Mouse (Mus musculus): Measurements from ENCODE around the gene Socs3. TPM values are rescaled to one million over a fixed set of nuclear protein-coding genes. Genes with fewer than 3 reads are reported as not detected.

Socs3 gene
- total and polyA plus RNA-seq, 2 experiments, result 2.0 to 7.5 TPM

DNA sequence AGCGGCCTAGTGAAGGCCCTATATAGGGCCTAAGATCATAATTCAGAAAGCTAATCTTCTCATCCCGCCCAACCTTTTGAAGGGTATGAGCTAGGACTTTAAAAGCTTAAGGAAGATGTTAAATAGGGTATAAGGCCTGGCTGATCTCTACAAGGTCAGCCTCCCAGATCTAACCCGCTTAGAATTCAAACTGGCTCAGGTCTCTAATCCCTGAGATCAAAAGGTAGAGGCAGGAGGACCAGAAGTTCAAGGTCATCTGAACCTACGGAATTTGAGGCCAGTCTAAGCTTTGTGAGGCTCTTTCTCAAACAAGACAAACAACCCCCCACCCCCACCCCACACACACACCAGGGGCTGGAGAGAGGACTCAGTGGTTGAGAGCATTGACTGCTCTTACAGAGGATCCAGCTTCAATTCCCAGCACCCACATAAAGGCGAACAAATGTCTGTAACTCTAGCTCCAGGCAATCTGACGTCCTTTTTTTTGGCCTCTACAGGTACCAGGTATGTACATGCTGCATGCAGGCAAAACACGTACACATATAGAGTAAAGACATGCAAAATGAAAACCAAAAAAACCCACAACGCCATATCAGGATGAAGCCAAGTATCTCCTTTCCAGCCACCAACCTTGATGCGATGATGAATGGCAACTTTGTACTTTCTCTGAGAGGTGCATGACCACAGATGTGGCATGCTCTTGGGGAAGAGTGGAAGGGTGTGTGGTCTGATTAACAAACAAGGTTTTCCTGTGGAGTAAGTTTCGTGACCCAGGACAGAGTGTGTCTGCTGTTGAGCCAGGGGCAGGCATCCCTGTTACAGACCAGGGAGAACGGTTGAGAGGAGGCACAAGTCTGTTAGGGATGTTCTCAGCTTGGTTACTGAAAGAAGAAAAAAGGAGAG lies 3.1 kb upstream of the Socs3 start:
- 86% methylated on average over 11 of the region's 11 CpGs for WGBS

DNA sequence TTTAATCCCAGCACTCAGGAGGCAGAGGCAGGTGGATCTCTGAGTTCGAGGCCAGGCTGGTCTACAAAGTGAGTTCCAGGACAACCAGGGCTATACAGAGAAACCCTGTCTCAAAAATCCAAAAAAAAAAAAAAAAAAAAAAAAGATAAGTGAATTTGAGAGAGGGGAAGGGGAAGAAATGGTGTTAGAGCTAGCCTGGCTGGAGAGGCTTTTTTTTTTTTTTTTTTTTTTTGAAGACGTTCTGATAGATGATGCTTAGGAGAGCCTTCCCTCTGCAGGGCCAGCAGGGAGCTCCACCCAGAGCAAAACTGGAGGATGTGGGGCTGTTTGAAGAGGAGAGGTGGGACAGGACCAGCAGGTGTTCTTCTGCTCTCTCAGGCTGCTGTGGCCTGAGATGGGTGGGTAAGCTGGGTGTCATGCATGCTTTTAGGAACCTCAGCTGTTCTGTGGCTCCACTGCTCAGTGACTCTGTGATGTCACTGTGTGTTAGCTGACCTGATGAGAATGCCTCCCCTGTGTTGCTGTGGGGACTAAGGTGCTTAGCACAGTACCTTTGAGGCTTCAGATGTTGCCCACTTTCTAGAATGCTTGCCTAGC lies 1.9 kb upstream of the Socs3 start:
- H3K9ac ChIP-seq (ENCODE audit: low read depth, low read length), result no peak overlapping the region
- H3K79me2 ChIP-seq (ENCODE audit: control insufficient read depth, insufficient read depth, low read length), result peaks cover 21% of the 10 kb centered on the region
- no peaks in the 10 kb centered on the region; the same call in 1 of the 2 replicates for H3K36me3 ChIP-seq (ENCODE audit: control insufficient read depth, insufficient read depth, low read length)
- peaks cover 15% of the 10 kb centered on the region for H3K4me1 ChIP-seq (ENCODE audit: control insufficient read depth, insufficient read depth, low read length)
- H3K27me3 ChIP-seq (ENCODE audit: control insufficient read depth, insufficient read depth, low read length), result no peaks in the 10 kb centered on the region
- TF ChIP-seq POLR2A (IDR thresholded peaks at IDR 0.05; ENCODE audit: extremely low read depth, insufficient read depth, low read length) (no peak), CTCF (IDR thresholded peaks at IDR 0.05; ENCODE audit: low read depth, low read length) (no peak)
- 77% methylated on average over 2 of the region's 2 CpGs for WGBS
- no peak overlapping the region for H3K27ac ChIP-seq (replicated peaks; ENCODE audit: insufficient read depth, low read depth, low read length)
- H3K4me3 ChIP-seq (ENCODE audit: insufficient read depth, low read depth, low read length), result no peak overlapping the region
- DNase-seq (ENCODE audit: extremely low read depth, low read depth, low spot score), result no peak

More for the DNA sequence above, 3.1 kb upstream of the Socs3 start:
- no peak overlapping the region for H3K4me3 ChIP-seq (ENCODE audit: insufficient read depth, low read depth, low read length)
- no peak for DNase-seq (ENCODE audit: extremely low read depth, low read depth, low spot score)
- no peaks in the 10 kb centered on the region for H3K27me3 ChIP-seq (ENCODE audit: control insufficient read depth, insufficient read depth, low read length)
- peaks cover 10% of the 10 kb centered on the region for H3K79me2 ChIP-seq (ENCODE audit: control insufficient read depth, insufficient read depth, low read length)
- H3K9ac ChIP-seq (ENCODE audit: low read depth, low read length), result no peak overlapping the region
- no peaks in the 10 kb centered on the region for H3K36me3 ChIP-seq (ENCODE audit: control insufficient read depth, insufficient read depth, low read length)
- no peak for TF ChIP-seq POLR2A (IDR thresholded peaks at IDR 0.05; ENCODE audit: extremely low read depth, insufficient read depth, low read length)
- TF ChIP-seq CTCF (IDR thresholded peaks at IDR 0.05; ENCODE audit: low read depth, low read length), result no peak
- no peak overlapping the region for H3K27ac ChIP-seq (replicated peaks; ENCODE audit: insufficient read depth, low read depth, low read length)
- peaks cover 5% of the 10 kb centered on the region; the same call in 1 of the 2 replicates for H3K4me1 ChIP-seq (ENCODE audit: control insufficient read depth, insufficient read depth, low read length)

DNA sequence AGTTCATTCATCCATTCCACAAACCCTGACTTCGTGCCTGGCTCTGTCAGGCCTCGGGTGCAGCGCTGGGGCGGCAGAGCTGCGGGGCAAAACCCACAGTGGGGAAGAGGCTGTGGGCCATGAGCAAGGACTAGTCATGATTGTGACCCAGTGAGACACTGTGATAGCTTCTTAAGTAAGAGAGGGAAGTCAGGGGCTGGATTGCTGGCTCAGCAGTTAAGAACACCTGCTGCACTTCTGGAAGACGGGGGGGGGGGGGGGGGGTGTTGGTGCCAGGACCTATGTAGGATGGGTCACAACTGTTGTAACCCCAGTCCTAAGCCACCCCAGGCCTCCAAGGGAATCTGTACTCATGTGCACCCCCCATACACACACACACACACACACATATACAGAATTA lies 1.3 kb upstream of the Socs3 start:
- Histone ChIP-seq H3K36me3 (ENCODE audit: control insufficient read depth, insufficient read depth, low read length) (no peaks in the 10 kb centered on the region; the same call in 1 of the 2 replicates), H3K4me1 (ENCODE audit: control insufficient read depth, insufficient read depth, low read length) (peaks cover 21% of the 10 kb centered on the region), H3K4me3 (ENCODE audit: insufficient read depth, low read depth, low read length) (no peak overlapping the region), H3K27me3 (ENCODE audit: control insufficient read depth, insufficient read depth, low read length) (no peaks in the 10 kb centered on the region), H3K27ac (replicated peaks; ENCODE audit: insufficient read depth, low read depth, low read length) (no peak overlapping the region), H3K79me2 (ENCODE audit: control insufficient read depth, insufficient read depth, low read length) (peaks cover 21% of the 10 kb centered on the region), H3K9ac (ENCODE audit: low read depth, low read length) (no peak overlapping the region)
- 91% methylated on average over 6 of the region's 6 CpGs for WGBS
- TF ChIP-seq POLR2A (IDR thresholded peaks at IDR 0.05; ENCODE audit: extremely low read depth, insufficient read depth, low read length) (no peak), CTCF (IDR thresholded peaks at IDR 0.05; ENCODE audit: low read depth, low read length) (no peak)
- no peak for DNase-seq (ENCODE audit: extremely low read depth, low read depth, low spot score)

DNA sequence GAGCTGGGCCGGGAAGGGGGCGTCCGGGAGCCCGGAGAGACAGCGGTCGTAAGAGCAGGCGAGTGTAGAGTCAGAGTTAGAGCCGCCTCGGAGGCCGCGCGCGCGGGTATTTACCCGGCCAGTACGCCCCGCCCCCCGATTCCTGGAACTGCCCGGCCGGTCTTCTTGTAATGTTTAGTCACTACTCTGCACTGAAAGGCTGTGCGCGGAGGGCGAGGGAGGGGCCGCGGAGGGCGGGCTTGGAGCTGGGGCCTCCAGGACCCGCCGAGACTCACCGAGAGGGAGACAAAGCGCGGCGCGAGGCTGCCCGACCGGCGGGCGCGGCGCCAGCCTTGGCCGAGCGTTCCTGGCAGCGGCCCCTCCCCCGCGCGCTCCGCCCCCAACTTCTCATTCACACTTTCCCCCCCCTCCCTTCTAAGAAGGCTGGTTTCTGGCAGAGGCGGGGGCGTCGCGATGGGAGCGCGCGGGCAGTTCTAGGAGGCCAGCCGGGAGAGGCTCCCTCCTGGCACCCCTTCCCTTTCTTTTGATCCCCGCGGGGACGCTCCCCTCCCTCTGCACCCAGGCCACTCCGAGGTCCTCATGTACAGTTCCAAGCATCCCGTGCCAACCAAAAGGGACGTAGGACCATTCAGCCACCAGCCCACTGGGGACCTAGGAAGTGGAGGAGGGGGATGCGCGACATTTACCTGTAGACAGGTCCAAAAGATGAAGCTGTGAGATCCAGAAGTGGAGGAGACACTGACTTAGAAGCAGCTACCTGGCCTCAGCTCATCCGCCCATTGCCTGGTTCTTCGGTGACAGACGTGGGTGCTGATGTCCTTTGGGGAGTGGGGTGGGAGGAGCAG lies 525 bp downstream of the Socs3 start:
- Histone ChIP-seq H3K79me2 (ENCODE audit: control insufficient read depth, insufficient read depth, low read length) (peaks cover 21% of the 10 kb centered on the region), H3K27ac (replicated peaks; ENCODE audit: insufficient read depth, low read depth, low read length) (peak overlapping the region; percentile 89), H3K36me3 (ENCODE audit: control insufficient read depth, insufficient read depth, low read length) (no peaks in the 10 kb centered on the region; the same call in 1 of the 2 replicates), H3K4me1 (ENCODE audit: control insufficient read depth, insufficient read depth, low read length) (peaks cover 36% of the 10 kb centered on the region), H3K9ac (ENCODE audit: low read depth, low read length) (peak overlapping the region; percentile 96), H3K27me3 (ENCODE audit: control insufficient read depth, insufficient read depth, low read length) (no peaks in the 10 kb centered on the region), H3K4me3 (ENCODE audit: insufficient read depth, low read depth, low read length) (peak overlapping the region; percentile 95)
- peak; percentile 86 for DNase-seq (ENCODE audit: extremely low read depth, low read depth, low spot score)
- WGBS, result 1% methylated on average over 61 of the region's 65 CpGs
- TF ChIP-seq POLR2A (IDR thresholded peaks at IDR 0.05; ENCODE audit: extremely low read depth, insufficient read depth, low read length), result peak; percentile 96
- 0 out of 2 replicates have a peak, but pooled peaks have one; percentile 4 for TF ChIP-seq CTCF (IDR thresholded peaks at IDR 0.05; ENCODE audit: low read depth, low read length)

DNA sequence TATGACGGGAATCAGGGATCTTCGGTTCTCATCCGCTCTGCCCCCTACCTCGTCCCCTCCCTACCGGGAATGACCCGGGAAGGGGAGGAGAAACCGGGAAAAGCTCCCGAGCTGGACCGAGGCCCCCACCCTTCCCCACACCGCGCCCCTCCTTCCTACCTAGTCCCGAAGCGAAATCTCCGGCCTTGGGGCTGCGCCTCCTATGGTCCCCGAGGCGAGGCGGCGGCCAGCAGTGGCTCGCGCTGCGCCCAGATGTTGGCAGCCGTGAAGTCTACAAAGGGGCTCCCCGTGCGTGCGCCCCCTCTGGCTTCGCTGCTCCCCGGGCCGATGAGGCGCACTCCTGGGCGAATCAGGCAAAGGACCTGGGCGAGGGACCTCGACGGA lies 1.1 kb downstream of the Socs3 start:
- under 1% methylated on average over 34 of the region's 34 CpGs for WGBS
- peak overlapping the region; percentile 89 for H3K27ac ChIP-seq (replicated peaks; ENCODE audit: insufficient read depth, low read depth, low read length)
- DNase-seq (ENCODE audit: extremely low read depth, low read depth, low spot score), result no peak
- peak overlapping the region; percentile 96 for H3K9ac ChIP-seq (ENCODE audit: low read depth, low read length)
- TF ChIP-seq CTCF (IDR thresholded peaks at IDR 0.05; ENCODE audit: low read depth, low read length), result no peak
- 0 out of 2 replicates have a peak, but pooled peaks have one; percentile 4 for TF ChIP-seq POLR2A (IDR thresholded peaks at IDR 0.05; ENCODE audit: extremely low read depth, insufficient read depth, low read length)
- peaks cover 21% of the 10 kb centered on the region for H3K79me2 ChIP-seq (ENCODE audit: control insufficient read depth, insufficient read depth, low read length)
- H3K36me3 ChIP-seq (ENCODE audit: control insufficient read depth, insufficient read depth, low read length), result no peaks in the 10 kb centered on the region; the same call in 1 of the 2 replicates
- peak overlapping the region; percentile 95 for H3K4me3 ChIP-seq (ENCODE audit: insufficient read depth, low read depth, low read length)
- H3K27me3 ChIP-seq (ENCODE audit: control insufficient read depth, insufficient read depth, low read length), result no peaks in the 10 kb centered on the region
- H3K4me1 ChIP-seq (ENCODE audit: control insufficient read depth, insufficient read depth, low read length), result peaks cover 42% of the 10 kb centered on the region
